Mouse (Mus musculus) cerebellum, adult 2 months (tissue): ENCODE measurements at regions not wholly inside any gene's neighbourhood (a gene's known extent, or its start where the extent isn't known, plus 50 kb on each side); places are given as distances from the start of the nearest gene placed in this dataset.

Experiments
- CTCF ChIP-seq: fragments of 200-500 bp; IDR thresholded peaks from 2 replicates; pipeline ENCODE4 v1.5.1; 2011; ENCODE audit warnings: low read depth, mild to moderate bottlenecking, control low read depth, low read length, moderate library complexity, borderline replicate concordance; ENCODE audit not compliant: insufficient read depth
- POLR2A ChIP-seq: fragments of 200-500 bp; IDR thresholded peaks from 2 replicates; pipeline ENCODE4 v1.6.1; 2011; ENCODE audit warnings: low read length, control low read depth, borderline replicate concordance; ENCODE audit not compliant: insufficient read depth

DNA sequence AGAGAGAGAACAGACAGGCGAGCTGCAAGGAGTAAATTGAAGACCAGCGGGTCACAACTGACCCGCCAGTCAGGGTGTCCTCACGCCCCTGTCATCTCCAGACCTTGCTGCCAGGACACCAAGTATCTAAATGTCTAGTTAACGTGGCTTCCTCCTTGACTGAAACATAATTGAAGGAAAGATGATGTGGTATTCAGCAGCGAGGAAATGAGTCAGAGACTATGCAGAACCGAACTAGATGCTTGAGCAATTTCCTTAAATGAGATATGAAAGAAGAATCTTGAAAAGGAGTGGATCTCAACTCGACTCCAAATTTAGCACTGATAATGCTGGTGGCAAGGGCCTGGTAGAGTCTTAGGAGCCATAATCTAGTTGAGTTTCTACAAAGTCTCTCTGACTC, 329.3 kb upstream of the Fam92a start:
- no peak for TF ChIP-seq POLR2A
- TF ChIP-seq CTCF: no peak
